Mouse (Mus musculus): ENCODE data around the gene 1700028K03Rik.
A peak's percentile ranks its signal among the peaks of the same experiment; 100 is the strongest.

1700028K03Rik gene

DNA sequence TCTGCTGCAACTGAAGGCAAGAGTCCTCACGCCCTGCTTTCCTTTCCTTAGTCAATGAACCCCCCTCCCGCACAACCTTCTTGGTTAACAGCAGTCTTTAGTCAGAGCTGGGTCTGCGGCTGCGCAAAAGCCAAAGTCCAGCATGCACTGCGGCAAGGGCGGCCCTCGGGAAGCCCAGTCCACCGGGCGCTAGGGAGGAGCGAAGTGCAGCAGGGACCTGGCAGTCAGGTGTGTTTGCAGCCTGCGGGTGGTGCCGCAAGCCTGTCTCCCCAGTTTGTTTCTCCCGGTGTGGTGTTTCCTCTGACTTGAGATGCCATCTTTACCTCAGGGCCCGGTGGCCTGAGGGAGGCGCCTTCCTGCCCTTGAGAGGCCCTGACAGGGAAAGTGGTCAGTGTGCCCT is at the start of gene 1700028K03Rik:
1700028K03Rik (plus strand) TSS at position 129 of the 400 bp plus-strand sequence.
- DNase-seq: no peak

GRCm38 (mm10) chr5:107488996-107489395 is 45.5 kb upstream of the 1700028K03Rik start:
- no peak for DNase-seq

GRCm38 (mm10) chr5:107491036-107491435 is 43.5 kb upstream of the 1700028K03Rik start:
- DNase-seq: no peak

DNA sequence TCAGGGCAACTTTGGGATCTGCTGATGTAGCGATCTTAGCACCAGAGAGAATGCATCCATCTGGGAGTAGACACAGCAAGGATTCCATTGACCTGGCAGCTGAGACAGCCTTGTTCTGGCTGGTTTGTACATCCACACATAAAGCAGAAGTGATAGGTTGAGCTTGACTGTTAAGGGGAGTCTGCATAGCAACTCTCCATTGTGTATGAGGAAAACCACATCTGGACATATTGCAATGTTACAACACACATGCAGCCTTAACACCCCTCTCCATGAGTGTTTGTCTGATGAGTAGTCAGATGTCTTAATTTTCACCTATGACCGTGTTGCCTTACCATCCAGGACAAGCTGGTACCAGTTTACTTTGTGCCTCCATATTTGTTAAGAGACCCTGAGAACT is 42.0 kb upstream of the 1700028K03Rik start:
- DNase-seq: no peak

GRCm38 (mm10) chr5:107494759-107495158 is 39.8 kb upstream of the 1700028K03Rik start:
- DNase-seq: no peak

DNA sequence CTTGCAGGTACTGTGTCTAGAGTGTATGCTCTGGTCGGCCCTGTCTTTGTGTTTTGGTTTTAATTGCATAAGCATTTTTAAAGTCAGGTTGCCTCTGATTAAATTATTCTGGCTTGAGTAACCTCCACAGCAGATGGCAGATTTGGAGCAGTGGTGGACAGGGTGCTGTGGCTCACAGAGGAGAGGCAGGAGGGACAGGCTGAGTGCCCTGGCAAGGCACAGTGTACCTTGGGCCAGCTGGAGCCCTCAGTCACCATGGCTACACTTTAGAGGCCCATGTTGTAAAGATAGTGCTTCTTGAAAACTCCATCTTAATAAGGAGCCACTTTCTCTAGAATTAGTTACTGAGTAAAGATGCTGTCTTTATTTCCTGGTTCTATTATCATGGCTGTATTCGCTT is 38.5 kb upstream of the 1700028K03Rik start:
- no peak for DNase-seq

GRCm38 (mm10) chr5:107497519-107498501 is 36.7 kb upstream of the 1700028K03Rik start:
- no peak for DNase-seq

DNA sequence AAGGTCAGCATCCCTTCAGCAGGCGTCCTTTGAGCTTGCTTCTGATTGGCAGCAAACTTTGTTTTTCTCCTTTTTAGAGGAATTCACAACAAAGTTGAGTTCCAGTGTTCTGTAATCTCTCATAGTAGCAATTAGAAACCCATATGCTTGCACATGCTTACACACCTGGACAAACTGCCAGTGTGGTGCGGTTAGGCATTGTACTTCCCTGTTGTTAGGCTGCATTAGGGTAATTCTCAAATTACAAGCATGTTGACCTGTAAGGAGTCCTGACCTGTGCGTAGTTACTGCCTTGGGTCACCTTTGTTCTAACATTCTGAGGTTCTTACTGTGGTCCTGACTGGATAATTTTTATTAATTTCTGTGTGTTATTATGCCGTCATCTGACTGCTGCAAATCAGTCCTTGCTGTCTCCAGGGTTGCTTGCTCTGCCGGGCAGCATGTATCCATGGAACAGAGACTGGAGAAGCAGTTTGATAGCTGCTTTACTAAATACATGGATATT is 35.7 kb upstream of the 1700028K03Rik start:
- DNase-seq: no peak

- DNase-seq: no peak
Observed at GRCm38 (mm10) chr5:107499891-107500535, 34.5 kb upstream of the 1700028K03Rik start.

DNA sequence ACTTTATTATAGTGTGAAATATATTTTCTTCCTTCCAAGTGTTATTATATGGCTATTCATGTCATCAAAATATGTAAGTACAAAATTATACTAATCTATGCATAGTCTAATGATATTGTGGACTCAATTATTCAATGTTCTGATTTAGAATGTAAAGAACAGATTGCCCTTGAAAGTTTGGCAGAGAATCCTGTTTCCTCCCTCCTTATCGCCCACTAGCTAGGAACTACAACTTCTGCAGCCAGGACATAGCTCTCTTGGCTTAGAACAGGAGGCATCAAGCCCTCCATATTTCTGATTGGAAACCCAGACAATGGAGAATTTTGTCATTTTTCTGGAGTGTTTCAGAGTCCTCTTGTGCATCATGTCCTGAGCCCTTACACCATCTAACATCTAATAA is 33.8 kb upstream of the 1700028K03Rik start:
- DNase-seq: no peak

DNA sequence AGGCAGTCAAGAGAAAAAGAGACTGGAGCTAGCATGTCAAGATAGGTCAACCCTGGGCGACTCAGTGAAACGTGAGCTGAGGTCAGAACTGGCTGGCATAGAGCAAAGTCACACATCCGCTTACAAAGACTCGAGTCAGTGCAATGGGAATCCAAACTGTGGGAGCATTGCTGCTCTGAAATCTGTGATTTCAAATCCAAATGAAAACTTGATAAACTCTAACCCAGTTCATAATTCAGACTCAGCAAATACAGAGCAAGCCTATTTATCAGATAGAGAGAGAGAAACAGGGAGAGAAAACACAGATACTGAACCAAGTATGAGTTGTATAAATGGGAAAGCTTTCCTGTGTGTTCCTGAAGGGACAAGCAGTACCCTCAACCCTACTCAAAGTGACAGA is 27.2 kb upstream of the 1700028K03Rik start, which contains the start of gene Gm42669:
Gm42669 (plus strand) TSS at position 301 of the 400 bp plus-strand sequence.
- no peak for DNase-seq

DNA sequence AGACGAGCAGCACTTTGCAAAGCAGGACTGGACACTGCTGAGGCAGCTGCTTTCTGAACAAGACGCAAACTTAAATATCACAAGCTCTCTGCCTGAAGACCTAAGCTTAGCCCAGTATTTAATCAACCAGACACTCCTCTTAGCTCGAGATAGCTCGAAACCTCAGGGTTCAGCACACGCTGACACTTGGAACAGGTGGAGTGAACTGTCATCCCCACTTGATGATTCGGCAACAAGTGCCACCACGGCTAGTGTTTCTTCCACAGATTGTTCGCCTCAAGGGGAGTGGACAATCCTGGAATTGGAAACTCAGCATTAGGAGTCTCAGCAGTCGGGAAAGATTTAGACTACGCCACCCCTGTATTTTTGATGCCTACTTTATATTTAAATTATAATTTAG is 24.0 kb upstream of the 1700028K03Rik start:
- no peak for DNase-seq

DNA sequence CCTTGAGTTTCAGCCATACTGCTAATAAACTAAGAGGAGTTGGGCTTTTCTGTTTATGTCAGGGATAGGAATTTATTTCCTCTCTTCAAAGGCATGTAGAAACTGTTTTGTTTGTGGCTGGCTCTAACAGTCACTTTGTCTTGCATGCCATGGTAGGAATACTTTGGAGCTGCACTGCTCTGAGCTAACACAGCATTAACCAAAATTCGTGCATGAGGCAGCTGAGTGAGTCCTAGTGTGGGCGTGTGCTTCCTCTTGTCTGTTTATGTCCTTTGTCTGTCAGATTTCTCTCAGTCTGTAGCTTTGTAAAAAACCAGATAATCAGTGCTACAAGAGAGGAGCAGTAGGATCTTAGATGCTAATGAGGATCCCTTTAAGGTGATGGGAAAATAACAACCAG is 23.2 kb upstream of the 1700028K03Rik start:
- DNase-seq: no peak

DNA sequence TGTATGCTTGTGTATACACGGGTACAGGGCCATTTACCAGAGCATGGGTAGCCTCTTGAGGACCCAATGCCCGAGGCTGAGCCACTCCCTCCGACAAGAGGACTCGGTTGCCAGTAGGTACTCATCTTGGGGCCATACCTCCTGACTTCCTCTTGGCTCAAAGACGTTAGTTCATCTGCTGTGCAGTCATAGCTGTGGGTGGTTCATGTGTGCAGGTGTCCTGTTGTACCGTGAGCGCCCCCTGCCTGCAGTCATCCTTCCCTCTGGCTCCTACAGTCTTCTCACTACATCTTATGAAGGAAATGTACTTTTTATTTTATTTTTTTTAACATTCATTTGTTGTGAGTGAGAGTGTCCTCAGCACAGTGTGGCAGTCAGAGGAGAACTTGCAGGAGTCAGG is 20.9 kb upstream of the 1700028K03Rik start:
- DNase-seq: peak; percentile 49 to 61

GRCm38 (mm10) chr5:107515453-107515852 is 19.1 kb upstream of the 1700028K03Rik start:
- DNase-seq: no peak

- no peak for DNase-seq
Observed at GRCm38 (mm10) chr5:107516087-107516486, 18.4 kb upstream of the 1700028K03Rik start.

GRCm38 (mm10) chr5:107518602-107519001 is 15.9 kb upstream of the 1700028K03Rik start:
- DNase-seq: peak in 1 of 2 experiments; percentile 52

- DNase-seq: no peak
Observed at GRCm38 (mm10) chr5:107521386-107521785, 13.1 kb upstream of the 1700028K03Rik start.

- DNase-seq: peak; percentile 15 to 54
Observed at GRCm38 (mm10) chr5:107521897-107522296, 12.6 kb upstream of the 1700028K03Rik start.

- DNase-seq: no peak
Observed at GRCm38 (mm10) chr5:107524281-107524680, 10.2 kb upstream of the 1700028K03Rik start.

DNA sequence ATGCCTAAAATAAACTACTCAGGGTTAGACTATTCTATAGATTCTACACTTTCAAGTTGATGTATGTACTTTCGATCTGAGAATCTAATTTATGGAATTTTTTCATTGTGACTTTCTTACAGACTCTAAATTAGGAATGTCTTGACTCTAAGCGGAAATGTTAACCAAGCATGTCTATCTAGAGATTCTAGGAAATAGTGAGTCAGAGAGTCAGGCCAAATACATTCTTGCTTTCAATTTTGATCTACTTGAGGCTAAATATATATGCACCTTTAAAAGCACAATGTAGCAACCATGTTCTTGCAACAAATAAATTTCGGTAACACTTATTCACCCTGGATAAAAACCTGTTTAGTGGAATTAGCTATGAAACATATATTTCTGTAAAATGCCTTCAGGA is 5.7 kb upstream of the 1700028K03Rik start:
- no peak for DNase-seq

DNA sequence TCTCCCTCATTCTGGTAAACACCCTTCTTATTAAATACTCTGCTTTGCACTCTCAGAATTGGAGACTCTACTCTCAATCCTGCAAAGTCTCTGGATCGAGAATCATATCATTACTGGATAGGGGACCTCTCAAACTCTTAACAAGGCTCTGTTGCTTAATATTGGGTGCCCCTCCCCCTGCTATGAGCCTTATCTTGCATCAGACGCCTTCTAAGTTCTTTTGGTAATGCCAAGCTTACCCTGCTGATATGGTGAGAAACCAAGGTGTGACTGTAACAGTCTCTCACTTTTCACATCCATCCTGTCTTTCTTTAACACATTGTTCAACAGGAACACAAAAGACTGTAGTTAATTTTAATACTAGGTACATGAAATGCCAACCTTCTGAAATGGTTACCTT is 919 bp upstream of the 1700028K03Rik start:
- no peak for DNase-seq

GRCm38 (mm10) chr5:107541696-107542095 is 7.2 kb downstream of the 1700028K03Rik start:
- DNase-seq: no peak

DNA sequence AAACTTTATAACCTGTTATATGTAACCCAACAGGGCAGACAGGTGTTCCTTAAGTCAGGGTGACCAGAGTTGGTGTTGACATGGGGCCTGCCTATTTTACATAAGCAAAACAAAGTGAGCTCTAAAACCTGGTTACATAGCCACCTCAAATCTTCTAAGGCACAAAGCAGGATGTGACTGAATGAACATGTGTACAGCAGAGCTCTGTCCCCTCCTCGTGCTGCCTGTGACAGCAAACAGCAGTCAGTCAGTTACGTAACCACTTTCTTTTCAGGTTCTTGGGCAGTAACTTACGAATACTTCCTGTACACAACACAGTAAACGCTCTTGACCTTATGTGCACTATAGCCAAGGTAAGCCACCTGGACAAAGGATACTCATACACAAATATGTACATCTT is 11.4 kb downstream of the 1700028K03Rik start:
- no peak for DNase-seq
